Mouse (Mus musculus): Measurements from ENCODE around the gene Rgs4. TPM values are rescaled to one million over a fixed set of nuclear protein-coding genes. Genes with fewer than 3 reads are reported as not detected.

The Rgs4 gene
- polyA plus RNA-seq, 1 experiment from 2014 or later: 1.2 TPM

Other genes with a start within 250 kb of the Rgs4 start
- 67.6 and 70.0 TPM in 2 replicates for gene Nuf2, start 216.2 kb downstream of the Rgs4 start, polyA plus RNA-seq (2016; fragmentation: Nextera tagmentation; extraction: Ambion mirVana)
- 0.55 and 0.70 TPM in 2 replicates for gene Rgs5, start 92.1 kb downstream of the Rgs4 start, polyA plus RNA-seq (2016; fragmentation: Nextera tagmentation; extraction: Ambion mirVana)
- gene Ccdc190, start 181.0 kb upstream of the Rgs4 start, polyA plus RNA-seq (2016; fragmentation: Nextera tagmentation; extraction: Ambion mirVana): not detected in 2 replicates
- gene Hsd17b7, start 221.6 kb upstream of the Rgs4 start, polyA plus RNA-seq (2016; fragmentation: Nextera tagmentation; extraction: Ambion mirVana): 15.5 and 16.5 TPM in 2 replicates